Mouse (Mus musculus) CH12.LX (cell line): ENCODE data around the gene Adcy4. TPM values are rescaled to one million over a fixed set of nuclear protein-coding genes. Genes with fewer than 3 reads are reported as not detected.

Experiments used
- DNase-seq: peaks from one replicate; pipeline ENCODE4 v3.0.0-alpha.2; 2013; ENCODE audit errors: extremely low read depth
- H3K27ac ChIP-seq: 2 replicates; pipeline ENCODE4 v1.5.1; 2012; ENCODE audit warnings: low read depth, mild to moderate bottlenecking, control low read depth, moderate library complexity; ENCODE audit not compliant: insufficient read depth
- H3K27me3 ChIP-seq: replicated peaks from 2 replicates; pipeline ENCODE3; 2012; ENCODE audit warnings: inconsistent platforms
- H3K36me3 ChIP-seq, 2 experiments: replicated peaks in 1 of 2; 2 replicates each; pipeline versions ENCODE3 to v1.6.1; 2012; ENCODE audit warnings: inconsistent platforms in 1 of 2, low read length in 1 of 2, mild to moderate bottlenecking in 1 of 2, mixed read lengths in 1 of 2, moderate library complexity in 1 of 2; ENCODE audit not compliant: control insufficient read depth in 1 of 2, insufficient read depth in 1 of 2
- H3K4me1 ChIP-seq, 2 experiments: 2 replicates each; pipeline ENCODE4 v1.6.1; 2012; ENCODE audit warnings: inconsistent platforms in 1 of 2, moderate library complexity in 1 of 2; ENCODE audit not compliant: insufficient read depth in 2 of 2, control insufficient read depth in 1 of 2
- H3K4me2 ChIP-seq: 2 replicates; pipeline ENCODE4 v1.6.1; 2012; ENCODE audit warnings: low read depth, mild to moderate bottlenecking, control low read depth; ENCODE audit not compliant: poor library complexity, insufficient read depth, severe bottlenecking
- H3K4me3 ChIP-seq, 3 experiments: fragments of 150-350 bp in 1 of 3; sonication (generic) in 1 of 3; replicated peaks in 1 of 3; 2 replicates each; pipeline versions ENCODE3 to v1.5.1; 2011 to 2012; ENCODE audit warnings: low read depth in 2 of 3, low read length in 2 of 3, mild to moderate bottlenecking in 2 of 3, moderate library complexity in 2 of 3, control low read depth in 1 of 3, improper control_type of control experiment in 1 of 3, inconsistent platforms in 1 of 3, mixed read lengths in 1 of 3; ENCODE audit not compliant: poor library complexity in 1 of 3
- H3K79me2 ChIP-seq: replicated peaks from 2 replicates; pipeline ENCODE4 v1.6.1; 2012; ENCODE audit warnings: mild to moderate bottlenecking, moderate library complexity; ENCODE audit not compliant: control insufficient read depth, poor library complexity, insufficient read depth, severe bottlenecking; ENCODE audit errors: extremely low read depth
- H3K9ac ChIP-seq: 2 replicates; pipeline ENCODE4 v1.6.1; 2012; ENCODE audit warnings: low read depth, mild to moderate bottlenecking, control low read depth, moderate library complexity; ENCODE audit not compliant: insufficient read depth
- H3K9me3 ChIP-seq: replicated peaks from 2 replicates; pipeline ENCODE3; 2012; ENCODE audit warnings: low read length, inconsistent platforms, mixed read lengths
- BHLHE40 ChIP-seq: IDR thresholded peaks from 2 replicates; pipeline ENCODE4 v1.6.1; 2011; ENCODE audit warnings: mild to moderate bottlenecking, low read depth, low read length, improper control_type of control experiment
- CHD1 ChIP-seq: IDR thresholded peaks from 2 replicates; pipeline ENCODE4 v1.6.1; 2012; ENCODE audit warnings: low read depth, low read length, improper control_type of control experiment, inconsistent platforms
- CHD2 ChIP-seq: IDR thresholded peaks from 2 replicates; pipeline ENCODE4 v1.6.1; 2011; ENCODE audit warnings: low read length, improper control_type of control experiment
- CTCF ChIP-seq, 2 experiments: IDR thresholded peaks in 1 of 2; conservative IDR thresholded peaks in 1 of 2; 2 replicates each; pipeline ENCODE4 v1.5.1; 2011 to 2012; ENCODE audit warnings: low read depth in 2 of 2, low read length in 2 of 2, improper control_type of control experiment in 1 of 2, inconsistent platforms in 1 of 2, mild to moderate bottlenecking in 1 of 2, moderate library complexity in 1 of 2
- ELF1 ChIP-seq: IDR thresholded peaks from 2 replicates; pipeline ENCODE4 v1.6.1; 2014; ENCODE audit warnings: low read depth, mild to moderate bottlenecking, inconsistent platforms, low read length, improper control_type of control experiment
- EP300 ChIP-seq: IDR thresholded peaks from 2 replicates; pipeline ENCODE4 v1.6.1; 2011; ENCODE audit warnings: low read length, improper control_type of control experiment
- ETS1 ChIP-seq: conservative IDR thresholded peaks from 2 replicates; pipeline ENCODE4 v1.6.1; 2012; ENCODE audit warnings: low read depth, mild to moderate bottlenecking, inconsistent platforms, low read length, improper control_type of control experiment, moderate library complexity
- HCFC1 ChIP-seq: IDR thresholded peaks from 2 replicates; pipeline ENCODE4 v1.6.1; 2012; ENCODE audit warnings: low read depth, mild to moderate bottlenecking, inconsistent platforms, low read length, improper control_type of control experiment
- IRF4 ChIP-seq: IDR thresholded peaks from 2 replicates; pipeline ENCODE4 v1.6.1; 2014; ENCODE audit warnings: low read depth, mild to moderate bottlenecking, inconsistent platforms, low read length, improper control_type of control experiment
- JUND ChIP-seq: conservative IDR thresholded peaks from 2 replicates; pipeline ENCODE4 v1.6.1; 2011; ENCODE audit warnings: low read depth, low read length, improper control_type of control experiment
- KAT2A ChIP-seq: IDR thresholded peaks from 2 replicates; pipeline ENCODE4 v1.6.1; 2012; ENCODE audit warnings: low read length, improper control_type of control experiment, inconsistent platforms; ENCODE audit not compliant: insufficient replicate concordance
- MAFK ChIP-seq: IDR thresholded peaks from 2 replicates; pipeline ENCODE4 v1.6.1; 2011; ENCODE audit warnings: low read length, improper control_type of control experiment; ENCODE audit not compliant: insufficient replicate concordance
- MAX ChIP-seq: IDR thresholded peaks from 2 replicates; pipeline ENCODE4 v1.6.1; 2011; ENCODE audit warnings: low read length, improper control_type of control experiment
- MAZ ChIP-seq: IDR thresholded peaks from 2 replicates; pipeline ENCODE4 v1.6.1; 2012; ENCODE audit warnings: low read depth, mild to moderate bottlenecking, inconsistent platforms, low read length, improper control_type of control experiment, moderate library complexity
- MEF2A ChIP-seq: IDR thresholded peaks from 2 replicates; pipeline ENCODE4 v1.6.1; 2014; ENCODE audit warnings: low read depth, mild to moderate bottlenecking, inconsistent platforms, low read length, improper control_type of control experiment, borderline replicate concordance
- MXI1 ChIP-seq: IDR thresholded peaks from 2 replicates; pipeline ENCODE4 v1.6.1; 2011; ENCODE audit warnings: mild to moderate bottlenecking, low read depth, low read length, improper control_type of control experiment
- MYC ChIP-seq: IDR thresholded peaks from 2 replicates; pipeline ENCODE4 v1.6.1; 2011; ENCODE audit warnings: low read depth, mild to moderate bottlenecking, improper control_type of control experiment, low read length
- NELFE ChIP-seq: IDR thresholded peaks from 2 replicates; pipeline ENCODE4 v1.6.1; 2011; ENCODE audit warnings: low read depth, low read length, improper control_type of control experiment
- NRF1 ChIP-seq: IDR thresholded peaks from 2 replicates; pipeline ENCODE4 v1.6.1; 2014; ENCODE audit warnings: low read depth, mild to moderate bottlenecking, inconsistent platforms, low read length, improper control_type of control experiment, moderate library complexity
- PAX5 ChIP-seq: IDR thresholded peaks from 2 replicates; pipeline ENCODE4 v1.6.1; 2012; ENCODE audit warnings: low read length, inconsistent platforms, mixed read lengths
- RAD21 ChIP-seq: IDR thresholded peaks from 2 replicates; pipeline ENCODE4 v1.6.1; 2011; ENCODE audit warnings: low read depth, mild to moderate bottlenecking, low read length, improper control_type of control experiment, moderate library complexity
- RCOR1 ChIP-seq: conservative IDR thresholded peaks from 2 replicates; pipeline ENCODE4 v1.6.1; 2012; ENCODE audit warnings: low read depth, mild to moderate bottlenecking, inconsistent platforms, low read length, improper control_type of control experiment
- SMC3 ChIP-seq: IDR thresholded peaks from 2 replicates; pipeline ENCODE4 v1.6.1; 2011; ENCODE audit warnings: low read depth, low read length, improper control_type of control experiment
- TCF12 ChIP-seq: IDR thresholded peaks from 2 replicates; pipeline ENCODE4 v1.6.1; 2014; ENCODE audit warnings: low read depth, mild to moderate bottlenecking, inconsistent platforms, low read length, improper control_type of control experiment
- ZC3H11A ChIP-seq: IDR thresholded peaks from 2 replicates; pipeline ENCODE4 v1.6.1; 2012; ENCODE audit warnings: low read depth, mild to moderate bottlenecking, inconsistent platforms, low read length, improper control_type of control experiment
- ZNF384 ChIP-seq: IDR thresholded peaks from 2 replicates; pipeline ENCODE4 v1.6.1; 2012; ENCODE audit warnings: low read depth, low read length, improper control_type of control experiment, inconsistent platforms
- dilution Hi-C: fragments of 300-500 bp; cut with MboI; formaldehyde crosslinking; loops from 2 replicates; pipeline ENCODE4 v1.14.3; 2020; ENCODE audit warnings: low sequenced_read_pairs; ENCODE audit not compliant: extremely low pct_unique_long_range_greater_than_20kb, extremely low pct_ligation_motif_present
- in situ Hi-C: fragments of 300-500 bp; cut with MboI; formaldehyde crosslinking; loops from 3 replicates; pipeline ENCODE4 v1.14.3; 2019; ENCODE audit warnings: low sequenced_read_pairs, low pct_ligation_motif_present, low pct_unique_long_range_greater_than_20kb, mixed read lengths
- polyA plus RNA-seq: library from polyadenylated mRNA; unstranded; fragments of >175 nt; gene quantifications from 2 replicates; pipeline ENCODE4 v1.2.1, GENCODE M21; 2012; ENCODE audit warnings: low read depth; ENCODE audit not compliant: insufficient read length
- total RNA-seq, 2 experiments: library from RNA; depleted of rRNA; stranded (reverse); fragments of 300-350 nt in 1 of 2; fragments of >200 nt in 1 of 2; gene quantifications; 2 replicates each; pipeline ENCODE4 v1.2.3; 2012 to 2014

Gene Adcy4
- total and polyA plus RNA-seq, 3 experiments, result not detected

DNA sequence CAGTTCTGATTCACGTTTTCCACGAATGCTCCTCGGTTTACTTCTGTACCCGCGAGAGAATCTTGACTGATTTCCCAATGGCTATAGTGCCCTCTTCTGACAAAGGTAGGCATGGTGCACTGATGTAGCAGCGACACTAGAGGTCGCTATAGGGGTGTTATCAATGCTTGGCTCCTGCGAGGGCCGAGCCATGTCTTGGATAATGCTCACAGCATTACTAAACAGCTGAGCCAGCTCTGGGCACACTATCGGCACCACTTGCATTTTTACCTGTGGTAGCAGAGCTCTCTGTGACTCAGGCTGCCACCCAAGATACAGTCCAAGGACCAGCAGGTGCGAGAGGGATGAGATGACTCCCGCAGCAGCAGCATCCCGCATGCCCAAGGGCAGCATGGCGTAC lies 2.6 kb downstream of the Adcy4 start:
- Histone ChIP-seq H3K27me3 (peaks cover 59% of the 10 kb centered on the region), H3K4me3 (no peak overlapping the region), H3K36me3 (no peaks in the 10 kb centered on the region), H3K9me3 (no peaks in the 10 kb centered on the region), H3K4me1 (peaks cover 0 to 8% of the 10 kb centered on the region in 2 experiments; a peak in 1 of 4 replicates), H3K27ac (no peak overlapping the region), H3K9ac (no peak overlapping the region), H3K79me2 (no peaks in the 10 kb centered on the region), H3K4me2 (0 out of 2 replicates have a peak overlapping the region, but pooled peaks have one; percentile 33)
- peak; percentile 81 for DNase-seq
- in situ Hi-C loops, result no loop called here
- dilution Hi-C loops, result no loop called here
- 0 out of 2 replicates have a peak, but pooled peaks have one; percentile 19 for TF ChIP-seq NRF1
- TF ChIP-seq SMC3, result peak; percentile 83
- peak; percentile 65; the same call in 1 of the 2 replicates for TF ChIP-seq MYC
- TF ChIP-seq MAZ, result no peak
- peak; percentile 89; the same call in 1 of the 2 replicates for TF ChIP-seq NELFE
- TF ChIP-seq MAX, result peak; percentile 62
- TF ChIP-seq ZC3H11A, result peak; percentile 53
- peak; percentile 97 to 100 for TF ChIP-seq CTCF (conservative IDR thresholded peaks at IDR 0.05 in 1 of 2, IDR thresholded peaks at IDR 0.05 in 1 of 2; ENCODE audit: low read depth in 2 of 2, low read length in 2 of 2)
- no peak for TF ChIP-seq EP300
- peak; percentile 48; the same call in 1 of the 2 replicates for TF ChIP-seq IRF4
- 0 out of 2 replicates have a peak, but pooled peaks have one; percentile 7 for TF ChIP-seq ZNF384
- TF ChIP-seq JUND, result peak; percentile 69
- peak; percentile 42; the same call in 1 of the 2 replicates for TF ChIP-seq ELF1
- no peak for TF ChIP-seq KAT2A
- TF ChIP-seq RAD21, result peak; percentile 73
- TF ChIP-seq CHD2, result 0 out of 2 replicates have a peak, but pooled peaks have one; percentile 16
- no peak for TF ChIP-seq RCOR1
- TF ChIP-seq MAFK, result peak; percentile 24; the same call in 1 of the 2 replicates
- 0 out of 2 replicates have a peak, but pooled peaks have one; percentile 16 for TF ChIP-seq TCF12

GRCm38 (mm10) chr14:55780736-55781135 lies 3.2 kb downstream of the Adcy4 start:
- DNase-seq, result no peak
- in situ Hi-C loops, result no loop called here
- dilution Hi-C loops, result no loop called here
- no peak overlapping the region for H3K27ac ChIP-seq
- peak overlapping the region; percentile 33; the same call in 1 of the 2 replicates for H3K4me2 ChIP-seq
- H3K4me1 ChIP-seq, result peaks cover 0 to 8% of the 10 kb centered on the region in 2 experiments; a peak in 1 of 4 replicates
- H3K9ac ChIP-seq, result no peak overlapping the region
- no peak for TF ChIP-seq MEF2A
- no peak for TF ChIP-seq CHD1
- no peak for TF ChIP-seq HCFC1
- no peak for TF ChIP-seq ETS1
- no peak for TF ChIP-seq PAX5
- no peak for TF ChIP-seq MXI1
- TF ChIP-seq BHLHE40, result no peak
- no peak for TF ChIP-seq MAFK
- TF ChIP-seq JUND, result no peak
- TF ChIP-seq, all 38 proteins: peak for 0
- Histone ChIP-seq H3K4me3 (no peak overlapping the region), H3K79me2 (no peaks in the 10 kb centered on the region), H3K27me3 (peaks cover 55% of the 10 kb centered on the region), H3K36me3 (no peaks in the 10 kb centered on the region), H3K9me3 (no peaks in the 10 kb centered on the region)
